In the genomic region with DNA sequence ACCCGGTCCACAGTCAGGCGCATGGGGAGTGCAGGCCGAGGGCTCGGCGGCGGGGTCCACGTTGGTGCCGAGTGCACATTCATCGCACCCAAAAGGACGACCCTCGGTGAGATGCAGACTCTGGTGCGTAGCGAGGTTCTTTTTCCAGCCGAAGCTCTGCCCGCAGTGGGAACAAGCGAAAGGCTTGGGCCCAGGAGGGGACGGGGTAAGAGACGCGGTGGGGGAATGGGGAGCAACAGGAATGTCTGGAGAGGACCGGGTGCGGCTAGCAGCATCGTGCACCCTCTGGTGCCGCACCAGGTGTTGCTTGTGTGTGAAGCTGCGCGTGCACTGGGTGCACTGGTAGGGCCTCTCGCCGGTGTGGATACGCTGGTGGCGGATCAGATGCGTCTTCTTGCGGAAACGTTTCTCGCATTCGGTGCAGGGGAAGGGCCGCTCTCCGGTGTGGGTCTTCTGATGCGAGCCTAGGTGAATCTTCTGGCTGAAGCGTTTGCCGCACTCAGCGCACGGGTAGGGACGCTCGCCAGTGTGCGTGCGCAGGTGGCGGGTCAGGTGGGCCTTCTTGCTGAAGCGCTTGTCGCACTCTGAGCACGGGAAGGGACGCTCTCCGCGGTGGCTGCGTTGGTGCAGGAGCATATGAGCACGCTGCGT, we compare ENCODE assay signal across 11 mouse cellular contexts. TPM values are rescaled to one million over a fixed set of nuclear protein-coding genes. Genes with fewer than 3 reads are reported as not detected.
A peak's percentile ranks its signal among the peaks of the same experiment; 100 is the strongest.
DNase-seq lines count a peak whose midpoint lies in the region; ATAC-seq lines count a peak whose summit lies in the region.
"Had no signal": no experiment of that assay in that cellular context is flagged by ENCODE, and none has a peak within 500 bp of the region (broad histone marks: within the 10 kb centered on the region; RNA-seq: fewer than 3 reads in every experiment).

No protein-coding gene starts in this region.

- H3K4me3 ChIP-seq in heart, embryonic 16.5 days (ENCODE audit: low read length): peak overlapping the region; percentile 26
- H3K4me3 ChIP-seq in hindbrain, embryonic 10.5 days: peak overlapping the region; percentile 46
- peak overlapping the region; percentile 23 for H3K4me3 ChIP-seq in midbrain, embryonic 15.5 days
- H3K4me3 ChIP-seq in intestine, embryonic 15.5 days (replicated peaks): no peak overlapping the region

- H3K27me3 ChIP-seq in heart, embryonic 16.5 days (ENCODE audit: control insufficient read depth, insufficient read depth, low read length): peaks cover 5% of the 10 kb centered on the region; the same call in 1 of the 2 replicates
- H3K27me3 ChIP-seq in hindbrain, embryonic 10.5 days (ENCODE audit: insufficient read depth, poor library complexity, severe bottlenecking): peaks cover 74% of the 10 kb centered on the region
- peaks cover 20% of the 10 kb centered on the region for H3K27me3 ChIP-seq in midbrain, embryonic 15.5 days (replicated peaks)
- no peaks in the 10 kb centered on the region for H3K27me3 ChIP-seq in intestine, embryonic 15.5 days (replicated peaks)

- peaks cover 10% of the 10 kb centered on the region for H3K4me1 ChIP-seq in heart, embryonic 16.5 days (ENCODE audit: control insufficient read depth, insufficient read depth, low read length)
- peaks cover 47% of the 10 kb centered on the region for H3K4me1 ChIP-seq in hindbrain, embryonic 10.5 days (replicated peaks)
- peaks cover 20% of the 10 kb centered on the region for H3K4me1 ChIP-seq in midbrain, embryonic 15.5 days
- peaks cover 21% of the 10 kb centered on the region for H3K4me1 ChIP-seq in intestine, embryonic 15.5 days (replicated peaks)

- no peak for ATAC-seq in heart, embryonic 16.5 days (replicated peaks; ENCODE audit: extremely low read depth, insufficient read depth, low FRiP score)
- ATAC-seq in midbrain, embryonic 15.5 days (replicated peaks): peak; percentile 27; the same call in 1 of the 2 replicates
- ATAC-seq in intestine, embryonic 15.5 days: no peak

- no peaks in the 10 kb centered on the region; the same call in 1 of the 2 replicates for H3K9me3 ChIP-seq in heart, embryonic 16.5 days (replicated peaks; ENCODE audit: control insufficient read depth, low read length)
- H3K9me3 ChIP-seq in hindbrain, embryonic 10.5 days: peaks cover 10% of the 10 kb centered on the region; the same call in 1 of the 2 replicates
- H3K9me3 ChIP-seq in midbrain, embryonic 15.5 days: no peaks in the 10 kb centered on the region
- no peaks in the 10 kb centered on the region for H3K9me3 ChIP-seq in intestine, embryonic 15.5 days

- 50% methylated on average over 55 of the region's 55 CpGs for WGBS in heart, embryonic 16.5 days
- WGBS in hindbrain, embryonic 10.5 days: 8% methylated on average over 55 of the region's 55 CpGs
- 22% methylated on average over 55 of the region's 55 CpGs for WGBS in midbrain, embryonic 15.5 days
- WGBS in intestine, embryonic 15.5 days: 59% methylated on average over 55 of the region's 55 CpGs

- peaks cover 30% of the 10 kb centered on the region for H3K36me3 ChIP-seq in heart, embryonic 16.5 days (ENCODE audit: control insufficient read depth, insufficient read depth)
- H3K36me3 ChIP-seq in hindbrain, embryonic 10.5 days: peaks cover 41% of the 10 kb centered on the region
- H3K36me3 ChIP-seq in midbrain, embryonic 15.5 days (replicated peaks): 0 out of 2 replicates have a peak, but pooled peaks cover 2% of the 10 kb centered on the region
- H3K36me3 ChIP-seq in intestine, embryonic 15.5 days: peaks cover 36% of the 10 kb centered on the region

- no peak overlapping the region for H3K27ac ChIP-seq in heart, embryonic 16.5 days (ENCODE audit: low read length)
- H3K27ac ChIP-seq in hindbrain, embryonic 10.5 days: peak overlapping the region; percentile 57
- H3K27ac ChIP-seq in midbrain, embryonic 15.5 days: no peak overlapping the region
- no peak overlapping the region for H3K27ac ChIP-seq in intestine, embryonic 15.5 days

- no peak overlapping the region for H3K9ac ChIP-seq in heart, embryonic 16.5 days (ENCODE audit: low read length)
- H3K9ac ChIP-seq in midbrain, embryonic 15.5 days: peak overlapping the region; percentile 13; the same call in 1 of the 2 replicates
- no peak overlapping the region for H3K9ac ChIP-seq in intestine, embryonic 15.5 days

- intact Hi-C loops in heart, postnatal 14 days (cut with DNase I): no loop called here

- H3K4me2 ChIP-seq in heart, embryonic 16.5 days (ENCODE audit: low read depth, low read length): peak overlapping the region; percentile 50
- H3K4me2 ChIP-seq in midbrain, embryonic 15.5 days: peak overlapping the region; percentile 42
- no peak overlapping the region for H3K4me2 ChIP-seq in intestine, embryonic 15.5 days (replicated peaks)

- no peak for DNase-seq in heart, postnatal 14 days
- peak; percentile 60 for DNase-seq in embryo, embryonic 11 days
- peak; percentile 42 for DNase-seq in hindbrain, embryonic 10.5 days (ENCODE audit: low spot score)
- no peak for DNase-seq in right cerebral cortex, postnatal 36 days (ENCODE audit: low spot score in 2 of 2)
- DNase-seq in adrenal gland, adult 2 months: no peak
- DNase-seq: kidney, adult 11 months; thymus, postnatal 4 days had no signal

RNA-seq across cellular contexts. Expression of a gene that starts 7.0 kb away (rescaled TPM):
- 20.3 and 22.1 TPM in 2 replicates for polyA plus RNA-seq in heart, embryonic 16.5 days (2015; fragmentation: Nextera tagmentation; extraction: Ambion mirVana)
- 10 to 100 TPM; 13.8 to 16.4 TPM for total RNA-seq in heart, postnatal 14 days (2021)
- polyA plus RNA-seq in hindbrain, embryonic 10.5 days (2016; fragmentation: Nextera tagmentation; extraction: Ambion mirVana): 12.4 and 16.2 TPM in 2 replicates
- 28.9 and 33.8 TPM in 2 replicates for polyA plus RNA-seq in midbrain, embryonic 15.5 days (2015; fragmentation: Nextera tagmentation; extraction: Ambion mirVana)
- polyA plus RNA-seq in intestine, embryonic 15.5 days (2015; fragmentation: Nextera tagmentation; extraction: Ambion mirVana): 17.2 and 18.4 TPM in 2 replicates
- 10 to 100 TPM; 47.3 to 53.6 TPM for total RNA-seq in adrenal gland, adult 2 months (2021)
- polyA plus RNA-seq in adrenal gland, adult 2 months (2012; rRNA removed): 119 and 124 TPM in 2 replicates

RNA-seq across cellular contexts. Expression of a gene that starts 9.4 kb away (rescaled TPM):
- polyA plus RNA-seq in heart, embryonic 16.5 days (2015; fragmentation: Nextera tagmentation; extraction: Ambion mirVana): 0.42 and 0.43 TPM in 2 replicates
- under 1 TPM; 0.43 to 0.51 TPM for total RNA-seq in heart, postnatal 14 days (2021)
- polyA plus RNA-seq in hindbrain, embryonic 10.5 days (2016; fragmentation: Nextera tagmentation; extraction: Ambion mirVana): 0.50 and 0.64 TPM in 2 replicates
- 0.40 and 0.46 TPM in 2 replicates for polyA plus RNA-seq in midbrain, embryonic 15.5 days (2015; fragmentation: Nextera tagmentation; extraction: Ambion mirVana)
- 0.54 and 1.1 TPM in 2 replicates for polyA plus RNA-seq in intestine, embryonic 15.5 days (2015; fragmentation: Nextera tagmentation; extraction: Ambion mirVana)
- 1 to 10 TPM; 2.7 to 3.5 TPM for total RNA-seq in adrenal gland, adult 2 months (2021)
- 8.4 and 12.3 TPM in 2 replicates for polyA plus RNA-seq in adrenal gland, adult 2 months (2012; rRNA removed)
- total RNA-seq: MEL had no signal

RNA-seq across cellular contexts. Expression of a gene that starts 43.2 kb away (rescaled TPM):
- 17.6 and 18.6 TPM in 2 replicates for polyA plus RNA-seq in heart, embryonic 16.5 days (2015; fragmentation: Nextera tagmentation; extraction: Ambion mirVana)
- 10 to 100 TPM; 24.9 to 26.5 TPM for total RNA-seq in heart, postnatal 14 days (2021)
- polyA plus RNA-seq in hindbrain, embryonic 10.5 days (2016; fragmentation: Nextera tagmentation; extraction: Ambion mirVana): 27.7 and 28.1 TPM in 2 replicates
- polyA plus RNA-seq in midbrain, embryonic 15.5 days (2015; fragmentation: Nextera tagmentation; extraction: Ambion mirVana): 31.5 and 33.3 TPM in 2 replicates
- polyA plus RNA-seq in intestine, embryonic 15.5 days (2015; fragmentation: Nextera tagmentation; extraction: Ambion mirVana): 14.2 and 17.5 TPM in 2 replicates
- 10 to 100 TPM; 30.9 to 31.3 TPM for total RNA-seq in adrenal gland, adult 2 months (2021)
- polyA plus RNA-seq in adrenal gland, adult 2 months (2012; rRNA removed): 42.5 and 55.2 TPM in 2 replicates

Comparison
In these comparisons a context has a peak if more than half of its experiments do, and no peak if none do; other contexts are left out.
1. DNase-seq: peak in embryo, embryonic 11 days (single experiment) and hindbrain, embryonic 10.5 days (single experiment); none in heart, postnatal 14 days (0 of 2), right cerebral cortex, postnatal 36 days (0 of 2) and adrenal gland, adult 2 months (single experiment).